Mouse (Mus musculus): Measurements from ENCODE around the gene Tmem230. TPM values are rescaled to one million over a fixed set of nuclear protein-coding genes. Genes with fewer than 3 reads are reported as not detected.
"Not testable (repeated sequence)": the region's sequence is repeated elsewhere in the genome, so short reads cannot be mapped to it uniquely, and the experiment has no call there.

Tmem230 gene
- total and polyA plus RNA-seq, 3 experiments: 27.7 to 38.2 (median 34.7) TPM

DNA sequence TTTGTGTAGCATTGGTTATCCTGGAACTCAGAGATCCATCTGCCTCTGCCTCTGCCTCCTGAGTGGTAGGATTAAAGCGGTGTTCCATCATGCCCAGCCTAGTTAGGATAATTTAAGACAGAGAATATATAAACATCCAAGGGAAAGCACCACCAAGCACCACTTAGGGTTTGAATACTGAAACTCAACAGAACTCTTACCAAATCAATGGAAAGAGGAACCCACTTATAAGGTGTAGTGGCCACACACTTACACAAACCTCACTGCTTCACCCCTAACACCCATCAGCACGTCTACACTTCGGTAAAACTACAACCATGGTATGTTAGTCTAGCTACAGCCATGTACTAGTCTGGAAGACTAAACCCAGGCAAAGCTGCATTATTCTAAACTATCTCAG, 4.2 kb downstream of the Tmem230 start:
- H3K9ac ChIP-seq (ENCODE audit: insufficient read depth, low read depth): no peak overlapping the region
- no peaks in the 10 kb centered on the region for H3K27me3 ChIP-seq (replicated peaks)
- peaks cover 12 to 32% of the 10 kb centered on the region in 2 experiments for H3K4me1 ChIP-seq (ENCODE audit: control insufficient read depth in 1 of 2, insufficient read depth in 2 of 2)
- peak; percentile 65 for DNase-seq (ENCODE audit: extremely low read depth)
- TF ChIP-seq MAX (IDR thresholded peaks at IDR 0.05; ENCODE audit: low read length) (no peak), MXI1 (IDR thresholded peaks at IDR 0.05; ENCODE audit: low read depth, low read length) (no peak), EP300 (IDR thresholded peaks at IDR 0.05; ENCODE audit: low read length) (peak; percentile 63; the same call in 1 of the 2 replicates)
- 0 out of 2 replicates have a peak overlapping the region, but pooled peaks have one; percentile 39 for H3K4me2 ChIP-seq (ENCODE audit: insufficient read depth, low read depth, poor library complexity, severe bottlenecking)
- H3K9me3 ChIP-seq (replicated peaks; ENCODE audit: low read length): no peaks in the 10 kb centered on the region
- dilution Hi-C loops (cut with MboI; ENCODE audit: extremely low pct_ligation_motif_present, extremely low pct_unique_long_range_greater_than_20kb, low sequenced_read_pairs) (no loop called here), in situ Hi-C loops (cut with MboI; ENCODE audit: low pct_ligation_motif_present, low pct_unique_long_range_greater_than_20kb, low sequenced_read_pairs) (loop anchor here (10.0 kb wide), 2 partner anchors 109 to 259 kb away; no protein-coding TSS in a partner anchor)
- H3K4me3 ChIP-seq (replicated peaks in 1 of 3; ENCODE audit: low read depth in 2 of 3, low read length in 2 of 3, poor library complexity in 1 of 3): no peak overlapping the region
- peak overlapping the region; percentile 68 for H3K27ac ChIP-seq (ENCODE audit: insufficient read depth, low read depth)
- peaks cover 18 to 58% of the 10 kb centered on the region in 2 experiments for H3K36me3 ChIP-seq (replicated peaks in 1 of 2; ENCODE audit: control insufficient read depth in 1 of 2, insufficient read depth in 1 of 2, low read length in 1 of 2)
- peaks cover 12% of the 10 kb centered on the region for H3K79me2 ChIP-seq (replicated peaks; ENCODE audit: control insufficient read depth, extremely low read depth, insufficient read depth, poor library complexity, severe bottlenecking)

DNA sequence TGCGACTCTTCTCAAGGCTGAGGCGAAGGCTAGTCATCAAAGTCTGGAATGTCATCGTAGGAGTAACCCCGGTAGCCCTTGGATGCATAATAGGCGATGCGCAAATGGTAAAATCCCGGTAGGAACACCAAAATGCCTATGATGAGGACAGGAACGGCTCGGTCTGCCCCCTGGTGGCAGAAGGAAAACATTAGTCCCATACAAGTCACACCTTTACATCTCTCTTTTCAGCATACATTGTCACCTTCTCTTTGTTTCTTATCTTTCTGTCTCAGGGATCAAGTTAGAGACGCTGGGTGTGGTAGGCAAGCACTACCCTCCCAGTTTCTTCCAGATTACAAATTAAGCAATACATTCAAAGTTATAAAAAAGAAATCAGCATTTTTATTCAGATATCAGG, 7.2 kb downstream of the Tmem230 start:
- H3K27me3 ChIP-seq (replicated peaks); H3K9me3 ChIP-seq (replicated peaks; ENCODE audit: low read length); H3K79me2 ChIP-seq (replicated peaks; ENCODE audit: control insufficient read depth, extremely low read depth, insufficient read depth, poor library complexity, severe bottlenecking); H3K4me2 ChIP-seq (ENCODE audit: insufficient read depth, low read depth, poor library complexity, severe bottlenecking); dilution Hi-C loops (cut with MboI; ENCODE audit: extremely low pct_ligation_motif_present, extremely low pct_unique_long_range_greater_than_20kb, low sequenced_read_pairs); H3K9ac ChIP-seq (ENCODE audit: insufficient read depth, low read depth); H3K27ac ChIP-seq (ENCODE audit: insufficient read depth, low read depth); H3K4me3 ChIP-seq (replicated peaks in 1 of 3; ENCODE audit: low read depth in 2 of 3, low read length in 2 of 3, poor library complexity in 1 of 3): not testable (repeated sequence)
- Histone ChIP-seq H3K36me3 (replicated peaks in 1 of 2; ENCODE audit: control insufficient read depth in 1 of 2, insufficient read depth in 1 of 2, low read length in 1 of 2) (peaks cover 16 to 53% of the 10 kb centered on the region in 2 experiments), H3K4me1 (ENCODE audit: control insufficient read depth in 1 of 2, insufficient read depth in 2 of 2) (peaks cover 13 to 27% of the 10 kb centered on the region in 2 experiments)
- in situ Hi-C loops (cut with MboI; ENCODE audit: low pct_ligation_motif_present, low pct_unique_long_range_greater_than_20kb, low sequenced_read_pairs): loop anchor here (10.0 kb wide), 2 partner anchors 106 to 256 kb away; no protein-coding TSS in a partner anchor
- peak; percentile 30 to 55; a peak in 2 of 4 replicates for TF ChIP-seq CTCF (conservative IDR thresholded peaks at IDR 0.05 in 1 of 2, IDR thresholded peaks at IDR 0.05 in 1 of 2; ENCODE audit: low read depth in 2 of 2, low read length in 2 of 2)
- TF ChIP-seq RAD21 (IDR thresholded peaks at IDR 0.05; ENCODE audit: low read depth, low read length): peak; percentile 36
- peak; percentile 55 for TF ChIP-seq SMC3 (IDR thresholded peaks at IDR 0.05; ENCODE audit: low read depth, low read length)
- DNase-seq (ENCODE audit: extremely low read depth): peak; percentile 40

DNA sequence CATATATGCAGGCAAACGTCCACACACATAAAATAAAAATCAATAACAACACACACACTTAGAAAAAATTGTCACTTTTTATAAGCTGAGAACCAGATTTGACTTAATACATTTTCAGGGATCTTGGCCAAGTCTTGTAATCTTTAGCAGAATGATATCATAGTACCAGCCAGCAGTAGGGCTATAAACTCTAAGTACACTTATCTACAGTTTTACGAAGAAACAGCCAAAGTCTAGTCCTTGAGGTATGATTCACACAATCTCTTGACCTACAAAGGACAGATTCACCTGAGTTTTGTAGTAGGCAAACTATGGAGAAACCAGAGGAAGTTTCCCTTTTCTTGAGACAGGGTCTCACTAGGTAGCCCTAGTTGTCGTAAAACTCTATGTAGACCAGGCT, 8.2 kb downstream of the Tmem230 start:
- Histone ChIP-seq H3K36me3 (replicated peaks in 1 of 2; ENCODE audit: control insufficient read depth in 1 of 2, insufficient read depth in 1 of 2, low read length in 1 of 2) (peaks cover 14 to 44% of the 10 kb centered on the region in 2 experiments), H3K4me1 (ENCODE audit: control insufficient read depth in 1 of 2, insufficient read depth in 2 of 2) (peaks cover 13 to 21% of the 10 kb centered on the region in 2 experiments)
- H3K27me3 ChIP-seq (replicated peaks); H3K4me2 ChIP-seq (ENCODE audit: insufficient read depth, low read depth, poor library complexity, severe bottlenecking); DNase-seq (ENCODE audit: extremely low read depth); H3K9ac ChIP-seq (ENCODE audit: insufficient read depth, low read depth); H3K79me2 ChIP-seq (replicated peaks; ENCODE audit: control insufficient read depth, extremely low read depth, insufficient read depth, poor library complexity, severe bottlenecking); H3K4me3 ChIP-seq (replicated peaks in 1 of 3; ENCODE audit: low read depth in 2 of 3, low read length in 2 of 3, poor library complexity in 1 of 3); in situ Hi-C loops (cut with MboI; ENCODE audit: low pct_ligation_motif_present, low pct_unique_long_range_greater_than_20kb, low sequenced_read_pairs); H3K27ac ChIP-seq (ENCODE audit: insufficient read depth, low read depth); dilution Hi-C loops (cut with MboI; ENCODE audit: extremely low pct_ligation_motif_present, extremely low pct_unique_long_range_greater_than_20kb, low sequenced_read_pairs); H3K9me3 ChIP-seq (replicated peaks; ENCODE audit: low read length): not testable (repeated sequence)

DNA sequence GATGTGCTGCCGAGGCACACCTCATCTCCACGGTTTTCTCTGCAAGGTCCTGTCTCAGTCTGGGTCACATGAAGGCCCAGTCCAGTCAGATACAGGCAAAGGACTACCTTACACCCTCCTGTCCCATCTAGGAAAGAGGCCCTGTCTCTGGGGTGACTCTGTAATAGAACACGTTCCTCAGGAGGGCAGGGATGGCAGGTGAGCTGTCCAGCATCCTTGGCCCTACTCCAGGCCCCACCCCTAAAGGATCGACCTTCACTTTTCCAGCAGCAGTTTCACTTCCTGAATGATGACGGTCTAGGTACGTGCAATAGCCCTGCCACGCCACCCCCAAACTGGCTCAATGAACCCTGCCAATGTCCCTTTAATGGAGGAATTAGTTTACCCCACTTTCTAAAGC, 11.6 kb downstream of the Tmem230 start:
- H3K27me3 ChIP-seq (replicated peaks): no peaks in the 10 kb centered on the region
- dilution Hi-C loops (cut with MboI; ENCODE audit: extremely low pct_ligation_motif_present, extremely low pct_unique_long_range_greater_than_20kb, low sequenced_read_pairs): no loop called here
- H3K9me3 ChIP-seq (replicated peaks; ENCODE audit: low read length): no peaks in the 10 kb centered on the region
- no peak for TF ChIP-seq POLR2AphosphoS2 (IDR thresholded peaks at IDR 0.05; ENCODE audit: low read depth, low read length)
- no peak for TF ChIP-seq CHD1 (IDR thresholded peaks at IDR 0.05; ENCODE audit: low read depth, low read length)
- no peak for TF ChIP-seq RCOR1 (conservative IDR thresholded peaks at IDR 0.05; ENCODE audit: low read depth, low read length)
- no peak for TF ChIP-seq BHLHE40 (IDR thresholded peaks at IDR 0.05; ENCODE audit: low read depth, low read length)
- no peak for TF ChIP-seq ZNF384 (IDR thresholded peaks at IDR 0.05; ENCODE audit: low read depth, low read length)
- TF ChIP-seq ZMIZ1 (IDR thresholded peaks at IDR 0.05; ENCODE audit: low read depth, low read length): no peak
- no peak for TF ChIP-seq IRF4 (IDR thresholded peaks at IDR 0.05; ENCODE audit: low read depth, low read length)
- no peak for TF ChIP-seq NRF1 (IDR thresholded peaks at IDR 0.05; ENCODE audit: low read depth, low read length)
- H3K4me3 ChIP-seq (replicated peaks in 1 of 3; ENCODE audit: low read depth in 2 of 3, low read length in 2 of 3, poor library complexity in 1 of 3): no peak overlapping the region
- no peak for DNase-seq (ENCODE audit: extremely low read depth)
- H3K4me1 ChIP-seq (ENCODE audit: control insufficient read depth in 1 of 2, insufficient read depth in 2 of 2): peaks cover 7 to 8% of the 10 kb centered on the region in 2 experiments; a peak in 3 of 4 replicates
- H3K79me2 ChIP-seq (replicated peaks; ENCODE audit: control insufficient read depth, extremely low read depth, insufficient read depth, poor library complexity, severe bottlenecking): no peaks in the 10 kb centered on the region
- no peak overlapping the region for H3K27ac ChIP-seq (ENCODE audit: insufficient read depth, low read depth)
- H3K36me3 ChIP-seq (replicated peaks in 1 of 2; ENCODE audit: control insufficient read depth in 1 of 2, insufficient read depth in 1 of 2, low read length in 1 of 2): peaks cover 4 to 21% of the 10 kb centered on the region in 2 experiments
- no peak overlapping the region for H3K4me2 ChIP-seq (ENCODE audit: insufficient read depth, low read depth, poor library complexity, severe bottlenecking)
- no peak overlapping the region for H3K9ac ChIP-seq (ENCODE audit: insufficient read depth, low read depth)
- in situ Hi-C loops (cut with MboI; ENCODE audit: low pct_ligation_motif_present, low pct_unique_long_range_greater_than_20kb, low sequenced_read_pairs): no loop called here

Measured in CH12.LX (cell line).